Mouse (Mus musculus) CH12.LX (cell line): ENCODE measurements around the gene Defb33. TPM values are rescaled to one million over a fixed set of nuclear protein-coding genes. Genes with fewer than 3 reads are reported as not detected.

ENCODE experiments used
- DNase-seq: peaks from one replicate; pipeline ENCODE4 v3.0.0-alpha.2; 2013; ENCODE audit errors: extremely low read depth
- H3K27ac ChIP-seq: 2 replicates; pipeline ENCODE4 v1.5.1; 2012; ENCODE audit warnings: low read depth, mild to moderate bottlenecking, control low read depth, moderate library complexity; ENCODE audit not compliant: insufficient read depth
- H3K27me3 ChIP-seq: replicated peaks from 2 replicates; pipeline ENCODE3; 2012; ENCODE audit warnings: inconsistent platforms
- H3K36me3 ChIP-seq, 2 experiments: replicated peaks in 1 of 2; 2 replicates each; pipeline versions ENCODE3 to v1.6.1; 2012; ENCODE audit warnings: inconsistent platforms in 1 of 2, low read length in 1 of 2, mild to moderate bottlenecking in 1 of 2, mixed read lengths in 1 of 2, moderate library complexity in 1 of 2; ENCODE audit not compliant: control insufficient read depth in 1 of 2, insufficient read depth in 1 of 2
- H3K4me1 ChIP-seq, 2 experiments: 2 replicates each; pipeline ENCODE4 v1.6.1; 2012; ENCODE audit warnings: inconsistent platforms in 1 of 2, moderate library complexity in 1 of 2; ENCODE audit not compliant: insufficient read depth in 2 of 2, control insufficient read depth in 1 of 2
- H3K4me2 ChIP-seq: 2 replicates; pipeline ENCODE4 v1.6.1; 2012; ENCODE audit warnings: low read depth, mild to moderate bottlenecking, control low read depth; ENCODE audit not compliant: poor library complexity, insufficient read depth, severe bottlenecking
- H3K4me3 ChIP-seq, 3 experiments: fragments of 150-350 bp in 1 of 3; sonication (generic) in 1 of 3; replicated peaks in 1 of 3; 2 replicates each; pipeline versions ENCODE3 to v1.5.1; 2011 to 2012; ENCODE audit warnings: low read depth in 2 of 3, low read length in 2 of 3, mild to moderate bottlenecking in 2 of 3, moderate library complexity in 2 of 3, control low read depth in 1 of 3, improper control_type of control experiment in 1 of 3, inconsistent platforms in 1 of 3, mixed read lengths in 1 of 3; ENCODE audit not compliant: poor library complexity in 1 of 3
- H3K79me2 ChIP-seq: replicated peaks from 2 replicates; pipeline ENCODE4 v1.6.1; 2012; ENCODE audit warnings: mild to moderate bottlenecking, moderate library complexity; ENCODE audit not compliant: control insufficient read depth, poor library complexity, insufficient read depth, severe bottlenecking; ENCODE audit errors: extremely low read depth
- H3K9ac ChIP-seq: 2 replicates; pipeline ENCODE4 v1.6.1; 2012; ENCODE audit warnings: low read depth, mild to moderate bottlenecking, control low read depth, moderate library complexity; ENCODE audit not compliant: insufficient read depth
- H3K9me3 ChIP-seq: replicated peaks from 2 replicates; pipeline ENCODE3; 2012; ENCODE audit warnings: low read length, inconsistent platforms, mixed read lengths
- BHLHE40 ChIP-seq: IDR thresholded peaks from 2 replicates; pipeline ENCODE4 v1.6.1; 2011; ENCODE audit warnings: mild to moderate bottlenecking, low read depth, low read length, improper control_type of control experiment
- CTCF ChIP-seq, 2 experiments: IDR thresholded peaks in 1 of 2; conservative IDR thresholded peaks in 1 of 2; 2 replicates each; pipeline ENCODE4 v1.5.1; 2011 to 2012; ENCODE audit warnings: low read depth in 2 of 2, low read length in 2 of 2, improper control_type of control experiment in 1 of 2, inconsistent platforms in 1 of 2, mild to moderate bottlenecking in 1 of 2, moderate library complexity in 1 of 2
- E2F4 ChIP-seq: IDR thresholded peaks from 2 replicates; pipeline ENCODE4 v1.6.1; 2011; ENCODE audit warnings: low read depth, low read length, improper control_type of control experiment; ENCODE audit not compliant: insufficient replicate concordance
- ELF1 ChIP-seq: IDR thresholded peaks from 2 replicates; pipeline ENCODE4 v1.6.1; 2014; ENCODE audit warnings: low read depth, mild to moderate bottlenecking, inconsistent platforms, low read length, improper control_type of control experiment
- EP300 ChIP-seq: IDR thresholded peaks from 2 replicates; pipeline ENCODE4 v1.6.1; 2011; ENCODE audit warnings: low read length, improper control_type of control experiment
- ETS1 ChIP-seq: conservative IDR thresholded peaks from 2 replicates; pipeline ENCODE4 v1.6.1; 2012; ENCODE audit warnings: low read depth, mild to moderate bottlenecking, inconsistent platforms, low read length, improper control_type of control experiment, moderate library complexity
- HCFC1 ChIP-seq: IDR thresholded peaks from 2 replicates; pipeline ENCODE4 v1.6.1; 2012; ENCODE audit warnings: low read depth, mild to moderate bottlenecking, inconsistent platforms, low read length, improper control_type of control experiment
- IRF4 ChIP-seq: IDR thresholded peaks from 2 replicates; pipeline ENCODE4 v1.6.1; 2014; ENCODE audit warnings: low read depth, mild to moderate bottlenecking, inconsistent platforms, low read length, improper control_type of control experiment
- JUN ChIP-seq: IDR thresholded peaks from 2 replicates; pipeline ENCODE4 v1.6.1; 2011; ENCODE audit warnings: low read depth, mild to moderate bottlenecking, low read length, improper control_type of control experiment, moderate library complexity; ENCODE audit not compliant: insufficient read depth
- JUND ChIP-seq: conservative IDR thresholded peaks from 2 replicates; pipeline ENCODE4 v1.6.1; 2011; ENCODE audit warnings: low read depth, low read length, improper control_type of control experiment
- MAFK ChIP-seq: IDR thresholded peaks from 2 replicates; pipeline ENCODE4 v1.6.1; 2011; ENCODE audit warnings: low read length, improper control_type of control experiment; ENCODE audit not compliant: insufficient replicate concordance
- MAX ChIP-seq: IDR thresholded peaks from 2 replicates; pipeline ENCODE4 v1.6.1; 2011; ENCODE audit warnings: low read length, improper control_type of control experiment
- MXI1 ChIP-seq: IDR thresholded peaks from 2 replicates; pipeline ENCODE4 v1.6.1; 2011; ENCODE audit warnings: mild to moderate bottlenecking, low read depth, low read length, improper control_type of control experiment
- MYC ChIP-seq: IDR thresholded peaks from 2 replicates; pipeline ENCODE4 v1.6.1; 2011; ENCODE audit warnings: low read depth, mild to moderate bottlenecking, improper control_type of control experiment, low read length
- NELFE ChIP-seq: IDR thresholded peaks from 2 replicates; pipeline ENCODE4 v1.6.1; 2011; ENCODE audit warnings: low read depth, low read length, improper control_type of control experiment
- NRF1 ChIP-seq: IDR thresholded peaks from 2 replicates; pipeline ENCODE4 v1.6.1; 2014; ENCODE audit warnings: low read depth, mild to moderate bottlenecking, inconsistent platforms, low read length, improper control_type of control experiment, moderate library complexity
- PAX5 ChIP-seq: IDR thresholded peaks from 2 replicates; pipeline ENCODE4 v1.6.1; 2012; ENCODE audit warnings: low read length, inconsistent platforms, mixed read lengths
- POLR2A ChIP-seq: IDR thresholded peaks from 2 replicates; pipeline ENCODE4 v1.6.1; 2011; ENCODE audit warnings: low read depth, mild to moderate bottlenecking, improper control_type of control experiment, low read length
- POLR2AphosphoS2 ChIP-seq: IDR thresholded peaks from 2 replicates; pipeline ENCODE4 v1.6.1; 2011; ENCODE audit warnings: low read depth, low read length, improper control_type of control experiment
- RAD21 ChIP-seq: IDR thresholded peaks from 2 replicates; pipeline ENCODE4 v1.6.1; 2011; ENCODE audit warnings: low read depth, mild to moderate bottlenecking, low read length, improper control_type of control experiment, moderate library complexity
- RCOR1 ChIP-seq: conservative IDR thresholded peaks from 2 replicates; pipeline ENCODE4 v1.6.1; 2012; ENCODE audit warnings: low read depth, mild to moderate bottlenecking, inconsistent platforms, low read length, improper control_type of control experiment
- TBP ChIP-seq: conservative IDR thresholded peaks from 2 replicates; pipeline ENCODE4 v1.6.1; 2011; ENCODE audit warnings: low read depth, low read length, improper control_type of control experiment
- TCF12 ChIP-seq: IDR thresholded peaks from 2 replicates; pipeline ENCODE4 v1.6.1; 2014; ENCODE audit warnings: low read depth, mild to moderate bottlenecking, inconsistent platforms, low read length, improper control_type of control experiment
- USF1 ChIP-seq: IDR thresholded peaks from 2 replicates; pipeline ENCODE4 v1.6.1; 2014; ENCODE audit warnings: low read depth, mild to moderate bottlenecking, inconsistent platforms, low read length, improper control_type of control experiment
- USF2 ChIP-seq: conservative IDR thresholded peaks from 2 replicates; pipeline ENCODE4 v1.6.1; 2011; ENCODE audit warnings: low read depth, low read length, improper control_type of control experiment
- ZC3H11A ChIP-seq: IDR thresholded peaks from 2 replicates; pipeline ENCODE4 v1.6.1; 2012; ENCODE audit warnings: low read depth, mild to moderate bottlenecking, inconsistent platforms, low read length, improper control_type of control experiment
- ZMIZ1 ChIP-seq: IDR thresholded peaks from 2 replicates; pipeline ENCODE4 v1.6.1; 2012; ENCODE audit warnings: low read depth, mild to moderate bottlenecking, inconsistent platforms, low read length, improper control_type of control experiment
- ZNF384 ChIP-seq: IDR thresholded peaks from 2 replicates; pipeline ENCODE4 v1.6.1; 2012; ENCODE audit warnings: low read depth, low read length, improper control_type of control experiment, inconsistent platforms
- dilution Hi-C: fragments of 300-500 bp; cut with MboI; formaldehyde crosslinking; loops from 2 replicates; pipeline ENCODE4 v1.14.3; 2020; ENCODE audit warnings: low sequenced_read_pairs; ENCODE audit not compliant: extremely low pct_unique_long_range_greater_than_20kb, extremely low pct_ligation_motif_present
- in situ Hi-C: fragments of 300-500 bp; cut with MboI; formaldehyde crosslinking; loops from 3 replicates; pipeline ENCODE4 v1.14.3; 2019; ENCODE audit warnings: low sequenced_read_pairs, low pct_ligation_motif_present, low pct_unique_long_range_greater_than_20kb, mixed read lengths
- polyA plus RNA-seq: library from polyadenylated mRNA; unstranded; fragments of >175 nt; gene quantifications from 2 replicates; pipeline ENCODE4 v1.2.1, GENCODE M21; 2012; ENCODE audit warnings: low read depth; ENCODE audit not compliant: insufficient read length
- total RNA-seq, 2 experiments: library from RNA; depleted of rRNA; stranded (reverse); fragments of 300-350 nt in 1 of 2; fragments of >200 nt in 1 of 2; gene quantifications; 2 replicates each; pipeline ENCODE4 v1.2.3; 2012 to 2014

Gene Defb33
- total and polyA plus RNA-seq, 3 experiments: not detected

GRCm38 (mm10) chr8:20912288-20912687 is 19.8 kb downstream of the Defb33 start:
- in situ Hi-C loops: no loop called here
- dilution Hi-C loops: no loop called here

DNA sequence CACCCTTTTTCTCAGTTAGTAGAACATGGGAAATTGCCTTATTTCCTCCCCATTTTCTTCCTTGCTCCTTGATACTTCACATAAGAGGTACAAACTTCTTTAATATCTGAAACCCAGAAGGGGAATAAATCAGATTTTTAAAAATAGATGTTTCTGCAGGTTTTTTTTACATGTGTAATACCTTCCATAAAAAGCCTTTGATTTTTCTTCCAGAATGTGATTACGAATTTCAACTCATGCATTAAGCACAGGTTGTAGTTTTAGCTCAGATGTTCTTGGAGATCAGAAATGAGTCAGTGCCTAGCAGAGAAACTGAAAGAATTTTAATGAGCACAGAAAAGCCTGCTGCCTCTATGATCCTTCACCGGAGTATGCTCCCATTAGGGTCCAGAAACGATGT is 29.5 kb downstream of the Defb33 start, which contains the start of gene Gm6040:
Gene Gm6040, minus strand, starts transcription at position 101 of the 400 bp plus-strand sequence.
- in situ Hi-C loops: no loop called here

More at GRCm38 (mm10) chr8:20912288-20912687, 19.8 kb downstream of the Defb33 start:
- no peaks in the 10 kb centered on the region for H3K36me3 ChIP-seq
- no peak overlapping the region for H3K4me3 ChIP-seq
- no peak overlapping the region for H3K4me2 ChIP-seq
- DNase-seq: no peak
- no peak overlapping the region for H3K9ac ChIP-seq
- H3K27ac ChIP-seq: no peak overlapping the region
- no peaks in the 10 kb centered on the region for H3K4me1 ChIP-seq
- TF ChIP-seq ZC3H11A: no peak
- no peak for TF ChIP-seq POLR2A
- no peak for TF ChIP-seq TCF12
- no peak for TF ChIP-seq RAD21
- TF ChIP-seq TBP: no peak
- TF ChIP-seq MAX: no peak
- no peak for TF ChIP-seq MAFK
- no peak for TF ChIP-seq ELF1
- TF ChIP-seq PAX5: no peak
- TF ChIP-seq EP300: no peak
- no peak for TF ChIP-seq CTCF (conservative IDR thresholded peaks at IDR 0.05 in 1 of 2, IDR thresholded peaks at IDR 0.05 in 1 of 2; ENCODE audit: low read depth in 2 of 2, low read length in 2 of 2)
- no peak for TF ChIP-seq POLR2AphosphoS2
- no peak for TF ChIP-seq NELFE
- no peak for TF ChIP-seq USF2
- TF ChIP-seq ZNF384: no peak
- no peak for TF ChIP-seq HCFC1
- TF ChIP-seq USF1: no peak
- no peak for TF ChIP-seq JUND
- TF ChIP-seq, all 38 proteins: peak for 0
- no peaks in the 10 kb centered on the region for H3K79me2 ChIP-seq
- peaks cover 15% of the 10 kb centered on the region for H3K27me3 ChIP-seq
- no peaks in the 10 kb centered on the region for H3K9me3 ChIP-seq

More for the DNA sequence above, 29.5 kb downstream of the Defb33 start, which contains the start of gene Gm6040:
- DNase-seq: no peak
- no peaks in the 10 kb centered on the region for H3K9me3 ChIP-seq
- TF ChIP-seq BHLHE40 (no peak), NELFE (no peak), MYC (no peak), USF1 (no peak), JUN (no peak), TBP (no peak), EP300 (no peak), ZMIZ1 (no peak), E2F4 (no peak), ELF1 (no peak), IRF4 (no peak), RCOR1 (no peak), NRF1 (no peak), ETS1 (no peak), MAFK (no peak), MXI1 (no peak)
- H3K27me3 ChIP-seq: peaks cover 25% of the 10 kb centered on the region
- dilution Hi-C loops: no loop called here
- no peaks in the 10 kb centered on the region for H3K4me1 ChIP-seq
- H3K4me3 ChIP-seq: no peak within 1 kb of the TSS
- H3K27ac ChIP-seq: no peak within 1 kb of the TSS
- no peak within 1 kb of the TSS for H3K4me2 ChIP-seq
- no peaks in the 10 kb centered on the region for H3K79me2 ChIP-seq
- H3K9ac ChIP-seq: no peak within 1 kb of the TSS
- H3K36me3 ChIP-seq: no peaks in the 10 kb centered on the region
